Mouse (Mus musculus) hindbrain, embryonic 16.5 days (tissue): ENCODE measurements around the gene 1300017J02Rik. TPM values are rescaled to one million over a fixed set of nuclear protein-coding genes. Genes with fewer than 3 reads are reported as not detected.

Experiments
- ATAC-seq: fragments of 200-750 bp; cut with Nextera tagmentation; 2 replicates; pipeline ENCODE4 v1.8.0; 2017; ENCODE audit warnings: moderate TSS enrichment, moderate library complexity
- H3K27ac ChIP-seq: fragments of 300-500 bp; sonication (generic); 2 replicates; pipeline ENCODE4 v1.5.1; 2014; ENCODE audit warnings: low read depth, mild to moderate bottlenecking, control low read depth, low read length, moderate library complexity
- H3K27me3 ChIP-seq: fragments of 300-500 bp; sonication (generic); replicated peaks from 2 replicates; pipeline ENCODE4 v1.6.1; 2014; ENCODE audit warnings: low read length; ENCODE audit not compliant: control insufficient read depth, insufficient read depth
- H3K36me3 ChIP-seq: fragments of 300-500 bp; sonication (generic); 2 replicates; pipeline ENCODE4 v1.6.1; 2014; ENCODE audit warnings: mild to moderate bottlenecking, low read length, moderate library complexity, mixed read lengths; ENCODE audit not compliant: control insufficient read depth, insufficient read depth
- H3K4me1 ChIP-seq: fragments of 300-500 bp; sonication (generic); 2 replicates; pipeline ENCODE4 v1.6.1; 2014; ENCODE audit warnings: low read depth, low read length; ENCODE audit not compliant: control insufficient read depth, insufficient read depth
- H3K4me2 ChIP-seq: fragments of 300-500 bp; sonication (generic); 2 replicates; pipeline ENCODE4 v1.6.1; 2014; ENCODE audit warnings: mild to moderate bottlenecking, low read length, control low read depth, moderate library complexity
- H3K4me3 ChIP-seq: fragments of 300-500 bp; sonication (generic); 2 replicates; pipeline ENCODE4 v1.5.1; 2014; ENCODE audit warnings: mild to moderate bottlenecking, low read length, control low read depth, moderate library complexity
- H3K9ac ChIP-seq: fragments of 300-500 bp; sonication (generic); 2 replicates; pipeline ENCODE4 v1.6.1; 2014; ENCODE audit warnings: low read depth, mild to moderate bottlenecking, control low read depth, low read length, moderate library complexity
- H3K9me3 ChIP-seq: fragments of 300-500 bp; sonication (generic); 2 replicates; pipeline ENCODE4 v1.6.1; 2014; ENCODE audit warnings: mild to moderate bottlenecking, low read length, moderate library complexity; ENCODE audit not compliant: control insufficient read depth
- WGBS: fragments of 180-500 bp; shearing (Covaris S2); extraction: QIAGEN DNeasy Blood & Tissue Kit; methylation state at CpG from one replicate; pipeline ENCODE4 v1.1.7; 2014; 5-methylcytosine and 5-hydroxymethylcytosine counted together
- polyA plus RNA-seq: library from polyadenylated mRNA; unstranded; fragments of >200 nt; fragmentation: Nextera tagmentation; extraction: Ambion mirVana; gene quantifications from 2 replicates; pipeline ENCODE4 v1.2.1, GENCODE M21; 2015

Gene 1300017J02Rik
- polyA plus RNA-seq, 1 experiment from 2014 or later, result 1.4 TPM

DNA sequence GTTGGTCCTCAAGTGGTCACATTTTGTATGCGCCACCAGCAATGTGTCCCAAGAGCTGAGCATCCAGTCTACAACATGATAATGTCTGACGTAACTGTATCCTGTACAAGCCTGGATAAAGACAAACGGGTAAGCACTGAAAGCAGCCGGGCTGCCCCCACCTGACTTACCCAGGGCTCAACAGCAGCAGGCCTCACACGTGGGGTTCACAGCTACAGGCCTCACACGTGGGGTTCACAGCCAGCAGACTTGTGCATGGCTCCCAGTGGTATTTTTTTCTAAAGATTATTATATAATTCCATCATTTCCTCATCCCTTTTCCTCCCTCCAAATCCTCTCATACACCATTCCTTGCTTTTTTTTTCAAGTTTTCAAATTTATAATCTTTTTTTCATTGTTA, 5.0 kb upstream of the 1300017J02Rik start:
- no peak overlapping the region for H3K27ac ChIP-seq
- 91% methylated on average over 6 of the region's 6 CpGs for WGBS
- H3K9me3 ChIP-seq, result no peaks in the 10 kb centered on the region
- no peak overlapping the region for H3K4me3 ChIP-seq
- peaks cover 9% of the 10 kb centered on the region for H3K4me1 ChIP-seq
- no peak overlapping the region for H3K4me2 ChIP-seq
- ATAC-seq, result no peak
- no peaks in the 10 kb centered on the region for H3K27me3 ChIP-seq
- no peak overlapping the region for H3K9ac ChIP-seq
- H3K36me3 ChIP-seq, result peaks cover 10% of the 10 kb centered on the region

DNA sequence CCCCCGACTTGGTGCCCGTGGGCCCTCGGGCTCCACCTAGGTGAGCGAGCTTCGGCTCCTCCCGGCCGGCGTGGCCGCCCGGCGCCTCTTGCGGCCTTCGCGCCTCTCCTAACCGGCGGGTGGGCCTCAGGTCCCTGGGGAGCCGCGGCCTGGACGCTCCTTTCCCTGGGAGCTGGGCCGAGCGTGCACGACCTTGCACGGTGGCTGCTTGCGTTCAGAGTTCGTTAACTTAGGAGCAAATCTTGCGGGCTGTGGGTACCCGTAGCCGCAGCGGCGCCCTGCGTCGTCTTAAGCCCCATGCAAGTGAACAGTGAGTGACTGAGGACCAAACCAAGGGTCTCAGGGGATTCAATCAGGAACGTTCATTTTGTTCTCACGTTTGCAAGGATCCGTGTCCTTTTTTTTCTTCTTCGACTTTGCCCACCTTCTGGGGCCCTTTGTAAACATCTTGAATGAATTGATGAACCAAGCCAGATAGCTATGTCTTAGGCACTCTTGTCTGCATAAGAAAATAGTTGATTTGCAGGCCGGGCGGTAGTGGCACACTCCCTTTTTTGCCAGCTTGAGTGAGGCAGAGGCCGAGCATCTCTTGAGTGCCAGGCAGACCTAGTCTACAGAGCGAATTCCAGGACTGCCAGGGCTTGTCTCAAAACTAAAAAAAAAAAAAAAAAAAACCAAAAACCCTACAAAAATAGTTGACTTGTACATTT, 605 bp upstream of the 1300017J02Rik start:
- Histone ChIP-seq H3K36me3 (peaks cover 3% of the 10 kb centered on the region; the same call in 1 of the 2 replicates), H3K9ac (peak overlapping the region; percentile 61), H3K27ac (peak overlapping the region; percentile 92), H3K4me3 (peak overlapping the region; percentile 57), H3K4me2 (peak overlapping the region; percentile 91), H3K9me3 (no peaks in the 10 kb centered on the region), H3K4me1 (peaks cover 9% of the 10 kb centered on the region), H3K27me3 (no peaks in the 10 kb centered on the region)
- no peak; the same call in 1 of the 2 replicates for ATAC-seq
- WGBS, result under 1% methylated on average over 35 of the region's 40 CpGs

DNA sequence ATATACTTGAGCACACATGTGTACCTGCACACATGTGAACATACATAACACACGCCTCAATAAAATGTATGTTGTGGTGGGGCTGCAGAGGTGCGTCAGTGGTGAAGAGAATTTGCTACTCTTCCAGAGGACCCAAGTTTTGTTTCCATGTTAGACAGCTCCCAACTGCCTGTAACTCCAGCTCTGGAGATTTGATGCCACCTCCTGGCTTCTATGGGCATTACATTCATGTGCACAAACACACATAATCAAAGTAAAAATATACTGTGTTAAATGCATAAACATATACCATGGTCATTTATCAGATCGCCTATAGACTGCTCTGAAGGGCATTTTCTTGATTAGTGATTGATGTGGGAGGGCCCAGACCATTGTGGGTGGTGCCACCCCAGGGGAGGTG, 2.2 kb downstream of the 1300017J02Rik start:
- H3K9ac ChIP-seq, result no peak overlapping the region
- H3K4me3 ChIP-seq, result no peak overlapping the region
- peak; percentile 26; the same call in 1 of the 2 replicates for ATAC-seq
- H3K9me3 ChIP-seq, result no peaks in the 10 kb centered on the region
- H3K27ac ChIP-seq, result no peak overlapping the region
- no peaks in the 10 kb centered on the region for H3K27me3 ChIP-seq
- no peak overlapping the region for H3K4me2 ChIP-seq
- 58% methylated on average over 3 of the region's 3 CpGs for WGBS
- H3K4me1 ChIP-seq, result peaks cover 9% of the 10 kb centered on the region
- no peaks in the 10 kb centered on the region for H3K36me3 ChIP-seq

DNA sequence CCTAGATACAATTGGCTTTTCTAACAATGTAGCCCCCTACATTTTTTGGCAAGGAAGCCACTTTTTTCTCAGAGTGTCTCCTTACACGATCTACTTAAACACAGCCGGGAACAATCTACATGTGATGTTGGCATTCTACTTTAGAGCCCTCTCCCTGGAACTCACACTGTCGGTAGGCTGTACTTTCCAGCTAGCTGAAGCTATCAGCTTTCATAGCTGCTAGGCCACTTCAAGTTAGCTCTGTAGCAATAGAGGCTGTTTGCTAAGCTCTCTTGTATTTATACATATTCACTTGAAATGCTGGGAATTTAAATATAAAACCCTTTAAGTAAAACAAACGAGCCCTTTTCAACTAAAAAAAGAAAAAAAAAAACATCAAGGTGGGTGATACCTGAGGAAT, 2.6 kb downstream of the 1300017J02Rik start:
- H3K4me3 ChIP-seq, result no peak overlapping the region

DNA sequence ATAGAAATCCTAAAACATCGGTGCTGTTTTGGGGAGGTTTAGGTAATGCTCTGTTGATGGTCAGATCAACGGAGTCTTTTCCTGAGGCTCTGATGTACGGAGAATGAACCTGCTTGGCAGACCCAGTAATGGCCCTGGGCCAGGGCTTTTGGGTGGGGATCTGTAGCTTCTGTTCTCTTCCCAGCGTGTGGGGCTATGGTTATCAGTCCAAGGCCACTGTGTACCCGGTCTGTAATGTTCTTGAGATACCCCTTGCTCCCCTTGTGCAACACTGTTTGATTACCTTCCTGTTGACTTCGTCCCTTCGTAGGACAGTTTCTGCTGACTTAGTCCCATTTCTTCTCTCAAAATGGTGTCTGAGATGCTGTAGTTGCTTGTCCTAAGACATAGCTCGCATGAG, 3.8 kb downstream of the 1300017J02Rik start:
- Histone ChIP-seq H3K4me1 (peaks cover 7% of the 10 kb centered on the region), H3K9ac (no peak overlapping the region), H3K36me3 (no peaks in the 10 kb centered on the region), H3K9me3 (no peaks in the 10 kb centered on the region), H3K27ac (no peak overlapping the region), H3K27me3 (no peaks in the 10 kb centered on the region), H3K4me3 (no peak overlapping the region), H3K4me2 (no peak overlapping the region)
- WGBS, result 92% methylated on average over 8 of the region's 8 CpGs
- ATAC-seq, result no peak

More for the DNA sequence above, 2.6 kb downstream of the 1300017J02Rik start:
- WGBS, result 86% methylated on average over 4 of the region's 4 CpGs
- peaks cover 9% of the 10 kb centered on the region for H3K4me1 ChIP-seq
- no peaks in the 10 kb centered on the region for H3K27me3 ChIP-seq
- no peak overlapping the region for H3K4me2 ChIP-seq
- no peak overlapping the region for H3K27ac ChIP-seq
- no peaks in the 10 kb centered on the region for H3K36me3 ChIP-seq
- ATAC-seq, result no peak
- no peaks in the 10 kb centered on the region for H3K9me3 ChIP-seq
- H3K9ac ChIP-seq, result no peak overlapping the region

DNA sequence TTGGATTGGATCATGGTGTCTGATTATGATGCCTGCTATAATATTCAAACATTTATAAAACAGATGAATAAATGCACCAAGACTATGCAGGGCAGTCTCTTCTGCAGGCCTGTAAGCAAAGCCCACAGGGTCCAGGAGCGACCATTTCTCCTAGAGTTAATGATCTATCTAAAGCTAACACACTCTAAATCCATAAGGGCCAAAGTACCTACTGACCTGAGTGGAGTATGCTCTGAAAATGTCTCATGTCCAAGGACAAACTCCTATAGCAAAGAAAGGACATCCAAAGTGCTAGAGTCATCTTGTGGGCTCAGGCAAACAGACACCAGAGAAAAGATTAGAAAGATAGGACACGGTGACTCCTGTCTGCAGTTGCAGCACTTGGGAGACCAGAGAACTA, 10.4 kb downstream of the 1300017J02Rik start:
- 95% methylated on average over 2 of the region's 2 CpGs for WGBS
- Histone ChIP-seq H3K27ac (no peak overlapping the region), H3K4me3 (no peak overlapping the region), H3K27me3 (no peaks in the 10 kb centered on the region), H3K4me2 (no peak overlapping the region), H3K4me1 (no peaks in the 10 kb centered on the region), H3K9ac (no peak overlapping the region), H3K36me3 (no peaks in the 10 kb centered on the region), H3K9me3 (no peaks in the 10 kb centered on the region)
- no peak for ATAC-seq

DNA sequence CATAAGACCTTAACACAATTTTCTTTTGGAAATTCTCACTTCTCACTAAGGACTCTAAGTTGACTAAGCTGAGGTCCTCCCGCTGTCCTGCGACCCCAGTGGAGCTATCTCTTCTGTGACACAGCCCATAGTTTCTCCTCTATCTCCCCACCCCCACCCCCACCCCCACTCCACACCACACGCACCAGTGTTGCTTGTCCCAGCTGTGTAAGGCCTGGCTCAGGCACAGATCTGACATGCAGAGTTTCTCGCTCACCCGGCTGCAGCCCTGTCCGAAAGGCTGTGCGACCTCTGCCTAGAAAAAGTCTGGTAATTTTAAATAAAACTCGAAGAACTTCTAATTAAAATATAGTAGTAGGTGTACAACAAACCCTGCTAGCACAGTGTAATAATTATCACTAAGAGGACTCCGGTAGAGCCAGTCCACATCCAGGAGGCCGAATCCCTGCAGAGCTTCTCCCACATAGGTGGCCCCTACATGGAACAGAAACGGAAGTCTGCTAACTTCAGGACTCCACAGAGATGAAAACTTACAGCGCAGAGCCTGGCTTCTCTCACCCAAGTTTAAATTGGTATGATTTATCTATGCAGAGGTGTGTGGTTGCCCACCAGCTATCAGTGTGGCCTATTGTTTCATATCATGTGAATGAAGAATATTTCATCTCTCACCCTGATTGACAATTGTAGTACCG, 16.2 kb downstream of the 1300017J02Rik start:
- Histone ChIP-seq H3K27me3 (no peaks in the 10 kb centered on the region), H3K4me2 (no peak overlapping the region), H3K4me1 (no peaks in the 10 kb centered on the region), H3K9me3 (no peaks in the 10 kb centered on the region), H3K36me3 (no peaks in the 10 kb centered on the region), H3K4me3 (no peak overlapping the region), H3K27ac (no peak overlapping the region), H3K9ac (no peak overlapping the region)
- 88% methylated on average over 13 of the region's 13 CpGs for WGBS
- no peak for ATAC-seq

DNA sequence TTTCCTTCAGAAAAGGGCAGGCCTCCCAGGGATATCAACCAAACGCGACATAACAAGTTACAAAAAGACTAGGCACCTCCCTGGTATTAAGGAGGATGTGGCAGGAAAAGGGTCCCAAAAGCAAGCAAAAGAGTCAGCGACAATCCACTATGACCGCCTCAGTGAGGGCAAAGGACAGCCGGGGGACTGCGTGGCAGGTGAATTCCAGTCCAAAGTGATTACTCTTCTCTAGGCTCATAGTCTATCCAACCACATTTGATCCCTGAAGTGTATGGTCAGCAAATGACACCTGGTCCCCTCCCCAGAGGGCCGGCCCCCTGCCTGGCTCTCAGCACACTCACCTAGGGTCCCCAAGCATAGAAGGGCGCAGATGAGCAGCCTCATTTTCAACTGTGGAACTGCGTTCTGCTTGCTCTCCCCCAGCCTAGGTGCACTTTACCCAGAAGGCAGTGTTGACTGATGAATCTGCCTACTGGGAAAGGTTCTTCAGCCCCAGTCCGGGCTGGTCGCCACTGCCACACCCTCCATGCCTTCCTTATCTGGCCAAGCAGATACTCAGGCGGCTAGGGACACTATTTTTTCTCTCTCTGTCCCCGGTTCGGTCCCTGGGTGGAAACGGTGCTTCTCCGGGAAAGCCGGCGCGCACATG, 16.9 kb downstream of the 1300017J02Rik start:
- no peaks in the 10 kb centered on the region for H3K36me3 ChIP-seq

DNA sequence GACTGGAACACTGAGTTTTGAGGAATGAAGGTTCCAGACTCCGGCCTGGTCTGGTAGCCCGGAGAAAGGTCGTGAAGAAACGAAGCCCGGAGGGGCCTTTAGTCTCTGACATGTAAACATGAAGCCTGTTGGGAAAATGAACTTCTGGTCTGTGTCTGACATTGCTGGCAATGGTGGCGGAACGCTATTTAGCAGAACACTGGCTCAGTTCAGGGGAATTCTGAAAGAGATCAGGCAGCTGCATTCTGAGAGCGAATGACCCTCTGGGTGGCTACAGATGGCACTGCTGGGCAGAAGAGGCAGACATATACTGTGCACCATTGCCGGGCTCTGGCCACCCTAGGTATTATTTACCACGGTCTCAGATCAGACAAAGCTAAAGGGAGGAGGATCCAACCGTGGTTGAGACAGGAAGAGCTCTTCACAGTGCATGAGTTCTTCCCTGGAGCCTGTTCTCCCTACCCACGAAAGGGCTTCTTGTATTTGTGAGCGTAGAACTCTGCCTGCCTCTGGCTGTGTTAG, 17.9 kb downstream of the 1300017J02Rik start:
- Histone ChIP-seq H3K4me2 (no peak overlapping the region), H3K9ac (no peak overlapping the region), H3K9me3 (no peaks in the 10 kb centered on the region), H3K4me3 (no peak overlapping the region), H3K27me3 (no peaks in the 10 kb centered on the region), H3K36me3 (no peaks in the 10 kb centered on the region), H3K27ac (no peak overlapping the region), H3K4me1 (no peaks in the 10 kb centered on the region)
- 71% methylated on average over 13 of the region's 13 CpGs for WGBS
- ATAC-seq, result no peak

More for the DNA sequence above, 16.9 kb downstream of the 1300017J02Rik start:
- ATAC-seq, result no peak
- H3K9ac ChIP-seq, result no peak overlapping the region
- no peak overlapping the region for H3K4me3 ChIP-seq
- 90% methylated on average over 19 of the region's 19 CpGs for WGBS
- H3K27ac ChIP-seq, result no peak overlapping the region
- no peaks in the 10 kb centered on the region for H3K27me3 ChIP-seq
- H3K9me3 ChIP-seq, result no peaks in the 10 kb centered on the region
- H3K4me2 ChIP-seq, result no peak overlapping the region
- H3K4me1 ChIP-seq, result no peaks in the 10 kb centered on the region
